Mouse (Mus musculus) kidney, postnatal 0 days (tissue): ENCODE data around the gene Ptprm. TPM values are rescaled to one million over a fixed set of nuclear protein-coding genes. Genes with fewer than 3 reads are reported as not detected.

Experiments used
- ATAC-seq: fragments of 200-750 bp; cut with Nextera tagmentation; replicated peaks from 2 replicates; pipeline ENCODE4 v1.8.0; 2017; ENCODE audit warnings: low read depth, moderate number of reproducible peaks, moderate TSS enrichment, moderate library complexity; ENCODE audit not compliant: low FRiP score
- DNase-seq: peaks from one replicate; pipeline ENCODE4 v3.0.0-alpha.2; 2016; ENCODE audit warnings: low spot score
- H3K27ac ChIP-seq: fragments of 300-500 bp; sonication (generic); 2 replicates; pipeline ENCODE4 v1.5.1; 2014; ENCODE audit warnings: mild to moderate bottlenecking
- H3K27me3 ChIP-seq: fragments of 300-500 bp; sonication (generic); 2 replicates; pipeline ENCODE4 v1.6.1; 2014; ENCODE audit warnings: low read length, mixed read lengths; ENCODE audit not compliant: insufficient read depth
- H3K36me3 ChIP-seq: fragments of 300-500 bp; sonication (generic); 2 replicates; pipeline ENCODE4 v1.6.1; 2014; ENCODE audit warnings: low read length, mixed read lengths; ENCODE audit not compliant: insufficient read depth
- H3K4me1 ChIP-seq: fragments of 300-500 bp; sonication (generic); replicated peaks from 2 replicates; pipeline ENCODE4 v1.6.1; 2014; ENCODE audit warnings: antibody characterized with exemption, low read length, mixed read lengths; ENCODE audit not compliant: insufficient read depth
- H3K4me2 ChIP-seq: fragments of 300-500 bp; sonication (generic); 2 replicates; pipeline ENCODE4 v1.6.1; 2014; ENCODE audit warnings: mild to moderate bottlenecking, low read length, moderate library complexity, mixed read lengths
- H3K4me3 ChIP-seq: fragments of 300-500 bp; sonication (generic); replicated peaks from 2 replicates; pipeline ENCODE4 v1.5.1; 2014; ENCODE audit warnings: low read depth, low read length
- H3K9ac ChIP-seq: fragments of 300-500 bp; sonication (generic); 2 replicates; pipeline ENCODE4 v1.6.1; 2014; ENCODE audit warnings: low read depth, low read length
- H3K9me3 ChIP-seq: fragments of 300-500 bp; sonication (generic); replicated peaks from 2 replicates; pipeline ENCODE4 v1.6.1; 2016; ENCODE audit warnings: low read length, inconsistent platforms, mixed read lengths
- CTCF ChIP-seq: IDR thresholded peaks from 2 replicates; pipeline ENCODE4 v1.5.1; 2016; ENCODE audit warnings: antibody characterized with exemption, low read depth, mild to moderate bottlenecking, moderate library complexity
- WGBS: fragments of 180-500 bp; shearing (Covaris S2); extraction: QIAGEN DNeasy Blood & Tissue Kit; methylation state at CpG from one replicate; pipeline ENCODE4 v1.1.7; 2014; 5-methylcytosine and 5-hydroxymethylcytosine counted together
- polyA plus RNA-seq: library from polyadenylated mRNA; unstranded; fragments of >200 nt; fragmentation: Nextera tagmentation; extraction: Ambion mirVana; gene quantifications from 2 replicates; pipeline ENCODE4 v1.2.1, GENCODE M21; 2015

The Ptprm gene
- polyA plus RNA-seq, 1 experiment from 2014 or later, result 13.7 TPM

DNA sequence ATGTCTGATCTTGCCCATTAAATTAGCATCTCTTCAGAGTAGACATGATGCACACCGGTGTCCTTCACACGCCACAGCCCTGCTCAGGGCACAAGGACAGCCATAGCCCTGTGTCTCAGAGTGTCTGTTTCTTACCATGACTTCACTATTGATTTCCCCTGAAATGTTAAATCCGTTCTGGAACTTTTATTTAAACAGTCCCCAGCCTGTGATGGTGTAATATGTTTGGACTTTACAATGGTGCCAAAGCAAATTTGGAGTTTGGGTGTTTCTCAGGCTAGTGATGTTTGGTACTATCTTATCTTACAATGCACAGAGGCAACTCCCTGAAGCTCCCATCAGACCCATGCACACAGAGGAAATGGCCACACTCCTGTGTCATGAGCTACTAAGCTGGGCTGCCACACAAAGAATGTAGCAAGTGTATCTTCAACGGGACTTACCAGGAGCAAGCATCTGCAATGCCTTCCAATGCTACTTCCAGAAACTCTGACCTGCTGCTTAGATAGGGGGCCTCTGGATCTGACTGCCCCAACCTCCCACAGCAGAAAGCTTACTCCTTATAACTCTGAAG lies 212.0 kb downstream of the Ptprm start:
- DNase-seq, result no peak
- Histone ChIP-seq H3K4me2 (no peak overlapping the region), H3K27me3 (no peaks in the 10 kb centered on the region), H3K4me3 (no peak overlapping the region), H3K9ac (no peak overlapping the region), H3K9me3 (no peaks in the 10 kb centered on the region), H3K36me3 (no peaks in the 10 kb centered on the region), H3K4me1 (no peaks in the 10 kb centered on the region), H3K27ac (no peak overlapping the region)
- ATAC-seq, result no peak
- whole genome bisulfite sequencing, result 54% methylated on average over 4 of the region's 4 CpGs
- TF ChIP-seq CTCF, result no peak

DNA sequence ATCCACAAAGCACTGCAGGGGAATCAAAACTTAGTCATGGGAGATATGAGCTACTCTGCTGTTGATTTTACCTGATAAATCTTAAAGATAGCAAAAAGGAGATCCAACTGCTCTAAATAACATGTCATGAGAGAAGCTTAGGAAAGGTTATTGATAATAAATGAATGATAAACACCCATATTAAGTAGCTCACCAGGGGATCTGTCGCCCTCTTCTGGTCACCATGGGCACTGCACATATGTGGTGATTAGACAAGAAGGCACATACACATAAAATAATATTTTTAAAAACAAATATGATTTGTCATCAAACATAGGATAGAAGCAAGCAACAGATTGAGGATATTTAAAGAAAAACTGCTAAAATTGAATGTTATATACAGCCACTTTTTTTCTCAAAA lies 213.8 kb downstream of the Ptprm start:
- H3K4me1 ChIP-seq, result 0 out of 2 replicates have a peak, but pooled peaks cover 6% of the 10 kb centered on the region
- no peak overlapping the region for H3K4me2 ChIP-seq
- no peaks in the 10 kb centered on the region for H3K27me3 ChIP-seq
- 58% methylated on average over 1 of the region's 1 CpGs for WGBS
- TF ChIP-seq CTCF, result peak; percentile 72
- H3K27ac ChIP-seq, result no peak overlapping the region
- no peak overlapping the region for H3K4me3 ChIP-seq
- no peaks in the 10 kb centered on the region for H3K9me3 ChIP-seq
- H3K9ac ChIP-seq, result no peak overlapping the region
- ATAC-seq (no peak), DNase-seq (no peak)
- no peaks in the 10 kb centered on the region for H3K36me3 ChIP-seq

DNA sequence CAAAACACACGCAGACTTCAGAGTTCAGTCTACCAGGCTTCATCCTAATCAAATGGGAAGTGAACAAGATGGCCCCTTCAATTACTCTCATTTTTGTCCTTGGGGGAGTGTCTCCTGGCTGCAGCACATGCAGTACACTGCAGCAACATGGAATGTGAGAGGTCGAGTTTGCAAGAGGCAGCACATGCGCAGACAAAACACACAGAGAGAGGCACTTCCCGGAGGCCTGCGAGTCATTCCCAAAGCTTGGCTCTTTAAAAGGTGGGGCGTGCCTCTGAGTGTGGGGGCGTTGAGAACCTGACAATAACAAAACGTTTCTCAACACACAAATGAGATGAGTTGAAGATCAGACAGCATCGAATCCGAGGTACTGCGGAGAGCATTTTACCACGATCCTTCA lies 215.3 kb downstream of the Ptprm start:
- ATAC-seq (no peak), DNase-seq (no peak)
- Histone ChIP-seq H3K9ac (no peak overlapping the region), H3K36me3 (no peaks in the 10 kb centered on the region), H3K4me2 (no peak overlapping the region), H3K27ac (no peak overlapping the region), H3K9me3 (no peaks in the 10 kb centered on the region), H3K27me3 (no peaks in the 10 kb centered on the region), H3K4me1 (0 out of 2 replicates have a peak, but pooled peaks cover 6% of the 10 kb centered on the region), H3K4me3 (no peak overlapping the region)
- 67% methylated on average over 12 of the region's 12 CpGs for WGBS
- TF ChIP-seq CTCF, result no peak

DNA sequence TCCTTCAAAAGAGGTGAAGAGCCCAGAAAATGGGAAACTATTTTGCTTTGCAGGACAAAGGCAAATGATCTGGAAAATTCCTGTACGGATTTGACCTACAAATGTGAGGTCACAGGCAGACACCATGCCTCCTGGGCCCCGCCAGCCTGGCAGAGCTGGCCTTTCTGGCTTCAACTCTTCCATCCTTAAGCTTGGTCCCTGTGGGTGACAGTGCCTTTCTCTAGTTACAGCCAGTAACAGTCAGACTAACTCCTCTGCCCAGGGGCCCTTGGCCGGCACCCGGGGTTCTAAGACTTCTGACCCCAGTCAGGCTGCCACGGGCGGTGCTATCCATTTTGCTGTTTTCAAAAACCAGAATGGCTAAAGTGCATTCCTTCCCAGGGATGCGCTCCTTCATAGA lies 217.4 kb downstream of the Ptprm start:
- no peaks in the 10 kb centered on the region for H3K36me3 ChIP-seq
- no peak for TF ChIP-seq CTCF
- H3K9me3 ChIP-seq, result no peaks in the 10 kb centered on the region
- ATAC-seq (no peak), DNase-seq (no peak)
- H3K4me2 ChIP-seq, result no peak overlapping the region
- H3K4me1 ChIP-seq, result peaks cover 17% of the 10 kb centered on the region; the same call in 1 of the 2 replicates
- 63% methylated on average over 7 of the region's 7 CpGs for WGBS
- no peak overlapping the region for H3K9ac ChIP-seq
- no peaks in the 10 kb centered on the region for H3K27me3 ChIP-seq
- H3K4me3 ChIP-seq, result no peak overlapping the region
- H3K27ac ChIP-seq, result no peak overlapping the region

DNA sequence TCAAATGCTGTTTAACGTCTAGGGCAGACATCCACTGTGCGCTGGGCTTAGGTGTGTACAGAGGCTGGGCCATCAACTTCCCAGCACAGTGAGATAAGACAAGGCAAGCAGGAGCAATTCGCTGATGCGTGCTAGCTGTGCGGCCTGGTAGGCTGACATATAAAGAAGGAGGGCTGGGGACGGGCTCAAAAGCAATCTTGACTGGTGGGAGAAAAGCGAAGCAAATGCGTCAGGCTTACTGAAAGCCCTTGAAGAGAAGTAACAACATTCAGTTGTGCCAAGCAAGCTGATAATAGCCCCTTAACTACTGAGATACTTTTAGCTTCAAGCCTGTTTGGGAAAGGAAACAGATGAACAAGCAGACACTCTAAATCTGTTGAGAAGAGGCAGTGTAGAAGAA lies 217.8 kb downstream of the Ptprm start:
- no peak for DNase-seq
- no peaks in the 10 kb centered on the region for H3K27me3 ChIP-seq
- peaks cover 17% of the 10 kb centered on the region; the same call in 1 of the 2 replicates for H3K4me1 ChIP-seq
- H3K27ac ChIP-seq, result no peak overlapping the region
- no peaks in the 10 kb centered on the region for H3K9me3 ChIP-seq
- no peak overlapping the region for H3K4me2 ChIP-seq
- no peak for ATAC-seq
- no peak overlapping the region for H3K9ac ChIP-seq
- no peak for TF ChIP-seq CTCF
- 64% methylated on average over 8 of the region's 8 CpGs for WGBS
- no peaks in the 10 kb centered on the region for H3K36me3 ChIP-seq
- no peak overlapping the region for H3K4me3 ChIP-seq

DNA sequence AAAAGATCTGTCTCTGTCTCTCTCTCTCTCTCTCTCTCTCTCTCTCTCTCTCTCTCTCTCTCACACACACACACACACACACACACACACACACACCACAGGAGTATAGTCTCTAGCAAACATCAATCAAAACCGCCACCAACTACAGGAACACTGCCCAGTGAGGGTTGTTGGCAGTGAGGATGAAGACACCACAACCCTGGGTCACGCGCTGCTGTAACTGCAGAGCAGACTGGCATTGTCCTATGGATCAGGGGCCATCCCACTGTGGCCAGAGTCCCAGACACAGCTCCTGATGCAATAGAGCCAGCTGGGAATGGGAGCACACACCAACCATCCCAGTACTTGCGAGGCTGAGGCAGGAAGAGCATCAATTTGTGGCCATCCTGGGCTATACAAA lies 220.0 kb downstream of the Ptprm start:
- Histone ChIP-seq H3K36me3 (no peaks in the 10 kb centered on the region), H3K9me3 (no peaks in the 10 kb centered on the region), H3K27ac (no peak overlapping the region), H3K9ac (no peak overlapping the region), H3K4me1 (peaks cover 17% of the 10 kb centered on the region; the same call in 1 of the 2 replicates), H3K27me3 (no peaks in the 10 kb centered on the region), H3K4me2 (no peak overlapping the region), H3K4me3 (no peak overlapping the region)
- ATAC-seq, result no peak
- 81% methylated on average over 4 of the region's 4 CpGs for WGBS
- TF ChIP-seq CTCF, result no peak
- DNase-seq, result no peak

DNA sequence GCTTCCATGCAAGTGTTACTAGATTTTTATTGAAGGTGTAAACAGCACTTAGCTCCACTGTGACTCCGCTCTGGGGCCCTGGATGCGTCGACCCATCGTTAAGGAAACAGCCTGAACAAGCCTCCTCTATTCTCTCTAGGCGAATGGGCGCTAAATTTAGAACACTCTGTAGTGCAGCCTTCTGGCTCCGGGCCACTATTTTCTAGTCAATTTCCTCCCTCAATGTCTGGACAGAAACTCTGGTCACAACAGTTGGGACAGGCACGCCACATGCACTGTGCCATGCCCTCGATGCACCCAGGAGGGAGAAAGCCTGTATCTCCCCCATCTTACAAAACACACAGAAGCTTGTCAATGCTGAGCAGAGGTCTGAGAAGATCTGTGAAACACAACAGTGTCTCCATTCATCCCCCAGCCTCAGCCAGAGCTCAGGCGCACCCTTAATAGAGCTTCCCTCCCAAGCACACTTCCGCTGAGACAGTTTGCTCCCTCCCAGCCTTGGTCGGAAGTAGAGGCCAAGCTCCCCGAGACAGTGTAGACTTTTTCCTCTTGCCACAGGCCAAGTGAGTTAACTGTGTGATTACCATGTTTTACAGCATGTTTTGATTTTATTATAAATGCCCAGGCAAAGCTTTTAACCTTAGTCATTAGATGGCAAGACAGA lies 220.7 kb downstream of the Ptprm start:
- TF ChIP-seq CTCF, result no peak
- Histone ChIP-seq H3K9ac (no peak overlapping the region), H3K9me3 (no peaks in the 10 kb centered on the region), H3K27ac (peak overlapping the region; percentile 72), H3K4me2 (no peak overlapping the region), H3K4me1 (peaks cover 17% of the 10 kb centered on the region; the same call in 1 of the 2 replicates), H3K36me3 (no peaks in the 10 kb centered on the region), H3K4me3 (no peak overlapping the region), H3K27me3 (no peaks in the 10 kb centered on the region)
- DNase-seq (peak; percentile 83), ATAC-seq (no peak)
- 26% methylated on average over 13 of the region's 13 CpGs for WGBS
